Mouse (Mus musculus) G1E (cell line): ENCODE measurements at regions not wholly inside any gene's neighbourhood (a gene's known extent, or its start where the extent isn't known, plus 50 kb on each side); places are given as distances from the start of the nearest gene placed in this dataset.

Experiments used
- CTCF ChIP-seq: IDR thresholded peaks from 2 replicates; pipeline ENCODE4 v1.5.1; 2012; ENCODE audit warnings: low read depth, low read length, inconsistent platforms, mixed read lengths
- TAL1 ChIP-seq: conservative IDR thresholded peaks from 2 replicates; pipeline ENCODE4 v1.6.1; 2012; ENCODE audit warnings: low read depth, low read length, inconsistent platforms, mixed read lengths

GRCm38 (mm10) chr2:160093078-160093477, 240.9 kb downstream of the Gm826 start:
- TF ChIP-seq TAL1 (no peak), CTCF (no peak)
